Mouse (Mus musculus) hindbrain, embryonic 16.5 days (tissue): Measurements from ENCODE around the gene Tmem88. TPM values are rescaled to one million over a fixed set of nuclear protein-coding genes. Genes with fewer than 3 reads are reported as not detected.

Experiments used
- ATAC-seq: fragments of 200-750 bp; cut with Nextera tagmentation; 2 replicates; pipeline ENCODE4 v1.8.0; 2017; ENCODE audit warnings: moderate TSS enrichment, moderate library complexity
- H3K27ac ChIP-seq: fragments of 300-500 bp; sonication (generic); 2 replicates; pipeline ENCODE4 v1.5.1; 2014; ENCODE audit warnings: low read depth, mild to moderate bottlenecking, control low read depth, low read length, moderate library complexity
- H3K27me3 ChIP-seq: fragments of 300-500 bp; sonication (generic); replicated peaks from 2 replicates; pipeline ENCODE4 v1.6.1; 2014; ENCODE audit warnings: low read length; ENCODE audit not compliant: control insufficient read depth, insufficient read depth
- H3K36me3 ChIP-seq: fragments of 300-500 bp; sonication (generic); 2 replicates; pipeline ENCODE4 v1.6.1; 2014; ENCODE audit warnings: mild to moderate bottlenecking, low read length, moderate library complexity, mixed read lengths; ENCODE audit not compliant: control insufficient read depth, insufficient read depth
- H3K4me1 ChIP-seq: fragments of 300-500 bp; sonication (generic); 2 replicates; pipeline ENCODE4 v1.6.1; 2014; ENCODE audit warnings: low read depth, low read length; ENCODE audit not compliant: control insufficient read depth, insufficient read depth
- H3K4me2 ChIP-seq: fragments of 300-500 bp; sonication (generic); 2 replicates; pipeline ENCODE4 v1.6.1; 2014; ENCODE audit warnings: mild to moderate bottlenecking, low read length, control low read depth, moderate library complexity
- H3K4me3 ChIP-seq: fragments of 300-500 bp; sonication (generic); 2 replicates; pipeline ENCODE4 v1.5.1; 2014; ENCODE audit warnings: mild to moderate bottlenecking, low read length, control low read depth, moderate library complexity
- H3K9ac ChIP-seq: fragments of 300-500 bp; sonication (generic); 2 replicates; pipeline ENCODE4 v1.6.1; 2014; ENCODE audit warnings: low read depth, mild to moderate bottlenecking, control low read depth, low read length, moderate library complexity
- H3K9me3 ChIP-seq: fragments of 300-500 bp; sonication (generic); 2 replicates; pipeline ENCODE4 v1.6.1; 2014; ENCODE audit warnings: mild to moderate bottlenecking, low read length, moderate library complexity; ENCODE audit not compliant: control insufficient read depth
- WGBS: fragments of 180-500 bp; shearing (Covaris S2); extraction: QIAGEN DNeasy Blood & Tissue Kit; methylation state at CpG from one replicate; pipeline ENCODE4 v1.1.7; 2014; 5-methylcytosine and 5-hydroxymethylcytosine counted together
- polyA plus RNA-seq: library from polyadenylated mRNA; unstranded; fragments of >200 nt; fragmentation: Nextera tagmentation; extraction: Ambion mirVana; gene quantifications from 2 replicates; pipeline ENCODE4 v1.2.1, GENCODE M21; 2015

The Tmem88 gene
- polyA plus RNA-seq, 1 experiment from 2014 or later, result 8.9 TPM

- ATAC-seq, result no peak
- H3K27ac ChIP-seq, result peak overlapping the region; percentile 60
- H3K9ac ChIP-seq, result peak overlapping the region; percentile 85
- H3K4me2 ChIP-seq, result peak overlapping the region; percentile 67
- H3K36me3 ChIP-seq, result peaks cover 36% of the 10 kb centered on the region
- WGBS, result 82% methylated on average over 4 of the region's 4 CpGs
- no peaks in the 10 kb centered on the region for H3K9me3 ChIP-seq
- no peaks in the 10 kb centered on the region for H3K27me3 ChIP-seq
- peaks cover 25% of the 10 kb centered on the region for H3K4me1 ChIP-seq
- no peak overlapping the region for H3K4me3 ChIP-seq
Observed at GRCm38 (mm10) chr11:69407724-69408004, 9.6 kb upstream of the Tmem88 start.

DNA sequence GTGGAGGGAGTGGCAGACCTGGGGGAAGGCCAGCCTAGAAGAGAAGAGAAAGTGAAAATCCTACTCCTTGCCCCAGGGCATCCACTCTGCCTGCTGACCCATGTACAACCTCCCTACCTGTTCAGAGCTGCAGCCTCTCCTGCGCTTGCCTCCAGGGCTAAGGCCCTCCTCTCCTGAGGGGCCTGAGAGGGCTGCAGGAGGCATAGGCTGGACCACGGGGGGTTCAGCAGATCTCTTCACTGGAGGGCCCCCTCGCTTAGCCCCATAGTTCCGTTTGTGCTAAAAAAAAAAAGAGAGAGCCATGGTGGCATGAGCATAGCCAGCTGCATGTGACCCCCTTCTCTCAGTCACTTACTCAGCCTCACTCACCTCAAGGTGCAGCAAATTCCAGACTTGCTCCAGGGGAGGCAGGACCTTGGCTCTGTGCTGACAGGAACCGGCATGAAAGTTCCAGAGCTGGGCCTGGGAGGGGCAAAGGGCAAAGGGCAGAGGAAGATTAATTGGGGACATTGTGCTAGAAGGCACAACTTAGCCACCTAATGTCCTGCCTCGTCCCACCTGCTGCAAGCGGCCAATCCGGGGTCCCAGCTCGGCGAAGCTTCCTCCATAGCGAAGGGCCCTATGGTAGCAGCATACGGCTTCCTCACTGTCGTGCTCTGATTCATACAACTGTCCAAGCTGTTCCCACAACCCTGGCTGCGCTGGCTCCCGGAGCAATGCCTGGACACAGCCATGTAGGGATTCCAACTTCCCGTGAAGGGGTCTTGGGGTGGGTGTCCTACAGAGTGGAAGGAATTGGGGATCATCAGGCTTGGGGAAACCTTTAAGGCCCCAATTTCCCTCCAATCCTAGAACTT, 9.1 kb upstream of the Tmem88 start:
- peaks cover 39% of the 10 kb centered on the region for H3K36me3 ChIP-seq
- no peaks in the 10 kb centered on the region for H3K9me3 ChIP-seq
- no peak for ATAC-seq
- no peak overlapping the region for H3K4me3 ChIP-seq
- WGBS, result 83% methylated on average over 16 of the region's 16 CpGs
- H3K27ac ChIP-seq, result no peak overlapping the region; the same call in 1 of the 2 replicates
- H3K4me2 ChIP-seq, result no peak overlapping the region
- H3K4me1 ChIP-seq, result peaks cover 20% of the 10 kb centered on the region
- no peaks in the 10 kb centered on the region for H3K27me3 ChIP-seq
- H3K9ac ChIP-seq, result no peak overlapping the region

GRCm38 (mm10) chr11:69406282-69406681, 8.2 kb upstream of the Tmem88 start:
- 85% methylated on average over 19 of the region's 19 CpGs for WGBS
- H3K27me3 ChIP-seq, result no peaks in the 10 kb centered on the region
- no peak overlapping the region for H3K9ac ChIP-seq
- no peaks in the 10 kb centered on the region for H3K9me3 ChIP-seq
- H3K36me3 ChIP-seq, result peaks cover 41% of the 10 kb centered on the region
- H3K4me2 ChIP-seq, result no peak overlapping the region
- ATAC-seq, result no peak
- H3K4me1 ChIP-seq, result peaks cover 14% of the 10 kb centered on the region
- H3K27ac ChIP-seq, result no peak overlapping the region
- H3K4me3 ChIP-seq, result no peak overlapping the region

- Histone ChIP-seq H3K27ac (no peak overlapping the region), H3K27me3 (no peaks in the 10 kb centered on the region), H3K4me3 (no peak overlapping the region), H3K4me1 (peaks cover 14% of the 10 kb centered on the region), H3K36me3 (peaks cover 48% of the 10 kb centered on the region), H3K9me3 (no peaks in the 10 kb centered on the region), H3K9ac (no peak overlapping the region), H3K4me2 (no peak overlapping the region)
- 91% methylated on average over 24 of the region's 24 CpGs for WGBS
- no peak for ATAC-seq
Observed at GRCm38 (mm10) chr11:69405397-69406200, 7.6 kb upstream of the Tmem88 start.

- ATAC-seq, result no peak
- no peaks in the 10 kb centered on the region for H3K9me3 ChIP-seq
Observed at GRCm38 (mm10) chr11:69404595-69405396, 6.8 kb upstream of the Tmem88 start.

GRCm38 (mm10) chr11:69403691-69404594, 5.9 kb upstream of the Tmem88 start:
- ATAC-seq, result no peak
- no peak overlapping the region for H3K27ac ChIP-seq
- 89% methylated on average over 36 of the region's 38 CpGs for WGBS

More at GRCm38 (mm10) chr11:69404595-69405396, 6.8 kb upstream of the Tmem88 start:
- 91% methylated on average over 20 of the region's 24 CpGs for WGBS
- no peak overlapping the region for H3K9ac ChIP-seq
- H3K4me1 ChIP-seq, result peaks cover 14% of the 10 kb centered on the region
- H3K27ac ChIP-seq, result no peak overlapping the region
- H3K4me3 ChIP-seq, result no peak overlapping the region
- no peaks in the 10 kb centered on the region for H3K27me3 ChIP-seq
- no peak overlapping the region for H3K4me2 ChIP-seq
- peaks cover 56% of the 10 kb centered on the region for H3K36me3 ChIP-seq

GRCm38 (mm10) chr11:69401987-69402386, 4.0 kb upstream of the Tmem88 start:
- ATAC-seq, result no peak
- WGBS, result 87% methylated on average over 12 of the region's 12 CpGs
- no peak overlapping the region for H3K27ac ChIP-seq

More at GRCm38 (mm10) chr11:69403691-69404594, 5.9 kb upstream of the Tmem88 start:
- H3K9me3 ChIP-seq, result no peaks in the 10 kb centered on the region
- peaks cover 11% of the 10 kb centered on the region for H3K4me1 ChIP-seq
- no peak overlapping the region for H3K9ac ChIP-seq
- H3K36me3 ChIP-seq, result peaks cover 62% of the 10 kb centered on the region
- no peak overlapping the region for H3K4me3 ChIP-seq
- no peak overlapping the region for H3K4me2 ChIP-seq
- H3K27me3 ChIP-seq, result no peaks in the 10 kb centered on the region

DNA sequence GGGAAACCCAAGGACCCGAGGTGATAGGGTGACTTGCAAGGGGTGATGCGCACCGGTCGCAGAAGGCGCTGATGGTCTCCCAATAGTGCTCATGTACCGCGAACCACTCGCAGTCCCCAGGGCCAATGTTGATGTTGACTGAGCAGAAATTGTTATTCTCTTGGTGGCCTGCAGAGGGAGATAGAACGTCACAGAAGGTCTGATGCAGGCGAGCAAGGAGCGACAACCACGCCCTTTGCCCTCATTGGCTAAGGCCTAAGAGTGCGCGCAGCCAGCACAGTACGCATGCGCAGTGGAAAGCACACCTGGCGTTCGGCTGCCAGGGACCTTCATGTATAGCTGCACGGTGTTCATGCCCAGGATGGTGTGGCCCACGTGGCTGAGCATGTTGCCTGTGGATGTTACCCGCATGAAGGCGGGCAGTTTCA, 3.2 kb upstream of the Tmem88 start:
- ATAC-seq, result peak; percentile 75
- 13% methylated on average over 22 of the region's 22 CpGs for WGBS
- Histone ChIP-seq H3K9ac (no peak overlapping the region), H3K4me2 (no peak overlapping the region), H3K4me1 (peaks cover 8% of the 10 kb centered on the region), H3K4me3 (no peak overlapping the region), H3K27ac (no peak overlapping the region), H3K9me3 (no peaks in the 10 kb centered on the region), H3K36me3 (peaks cover 56% of the 10 kb centered on the region), H3K27me3 (no peaks in the 10 kb centered on the region)

More at GRCm38 (mm10) chr11:69401987-69402386, 4.0 kb upstream of the Tmem88 start:
- no peak overlapping the region for H3K4me2 ChIP-seq
- H3K9ac ChIP-seq, result no peak overlapping the region
- H3K27me3 ChIP-seq, result no peaks in the 10 kb centered on the region
- peaks cover 61% of the 10 kb centered on the region for H3K36me3 ChIP-seq
- H3K9me3 ChIP-seq, result no peaks in the 10 kb centered on the region
- peaks cover under 1% of the 10 kb centered on the region; the same call in 1 of the 2 replicates for H3K4me1 ChIP-seq
- H3K4me3 ChIP-seq, result no peak overlapping the region
